Mouse (Mus musculus) limb, embryonic 15.5 days (tissue): ENCODE data around the gene Podn. TPM values are rescaled to one million over a fixed set of nuclear protein-coding genes. Genes with fewer than 3 reads are reported as not detected.

ENCODE experiments used
- ATAC-seq: fragments of 200-750 bp; cut with Nextera tagmentation; 2 replicates; pipeline ENCODE4 v1.8.0; 2017; ENCODE audit warnings: low read depth, moderate TSS enrichment; ENCODE audit not compliant: insufficient number of reproducible peaks, low FRiP score, low TSS enrichment
- H3K27ac ChIP-seq: fragments of 300-500 bp; sonication (generic); 2 replicates; pipeline ENCODE4 v1.5.1; 2015; ENCODE audit warnings: moderate library complexity, mild to moderate bottlenecking, inconsistent platforms
- H3K27me3 ChIP-seq: fragments of 300-500 bp; sonication (generic); 2 replicates; pipeline ENCODE4 v1.6.1; 2015; ENCODE audit warnings: inconsistent platforms
- H3K36me3 ChIP-seq: fragments of 300-500 bp; sonication (generic); 2 replicates; pipeline ENCODE4 v1.6.1; 2015; ENCODE audit warnings: inconsistent platforms
- H3K4me1 ChIP-seq: fragments of 300-500 bp; sonication (generic); 2 replicates; pipeline ENCODE4 v1.6.1; 2015; ENCODE audit warnings: inconsistent platforms
- H3K4me2 ChIP-seq: fragments of 300-500 bp; sonication (generic); 2 replicates; pipeline ENCODE4 v1.6.1; 2015; ENCODE audit warnings: mild to moderate bottlenecking, inconsistent platforms
- H3K4me3 ChIP-seq: fragments of 300-500 bp; sonication (generic); 2 replicates; pipeline ENCODE4 v1.5.1; 2015; ENCODE audit warnings: mild to moderate bottlenecking, inconsistent platforms
- H3K9ac ChIP-seq: fragments of 300-500 bp; sonication (generic); 2 replicates; pipeline ENCODE4 v1.6.1; 2015; ENCODE audit warnings: inconsistent platforms
- H3K9me3 ChIP-seq: fragments of 300-500 bp; sonication (generic); 2 replicates; pipeline ENCODE4 v1.6.1; 2016; ENCODE audit warnings: inconsistent platforms
- WGBS: fragments of 180-500 bp; shearing (Covaris S2); methylation state at CpG from one replicate; pipeline ENCODE4 v1.1.7; 2015; 5-methylcytosine and 5-hydroxymethylcytosine counted together
- polyA plus RNA-seq: library from polyadenylated mRNA; unstranded; fragments of >200 nt; fragmentation: Nextera tagmentation; extraction: Ambion mirVana; gene quantifications from 2 replicates; pipeline ENCODE4 v1.2.1, GENCODE M21; 2015

Podn gene
- polyA plus RNA-seq, 1 experiment from 2014 or later: 2.2 TPM

DNA sequence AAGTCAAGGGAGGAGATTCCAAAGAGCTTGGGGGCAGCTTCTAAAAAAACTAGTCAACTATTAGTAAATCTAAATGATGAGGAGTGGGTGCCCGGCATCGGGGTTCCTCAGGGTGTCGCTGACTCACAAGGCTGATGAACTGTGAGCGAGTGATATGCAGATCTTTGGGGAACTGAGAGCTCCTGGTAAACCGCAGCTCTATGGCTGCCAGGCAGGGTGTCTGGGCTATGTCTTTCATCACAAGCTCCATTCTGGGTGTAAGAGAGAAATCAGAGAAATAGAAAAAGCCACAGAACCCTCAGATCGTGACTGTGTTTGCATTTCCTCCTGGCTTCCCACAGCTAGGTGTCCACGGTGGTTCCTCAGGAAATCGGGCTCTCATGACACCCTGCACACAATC lies 107.3 kb downstream of the Podn start:
- H3K36me3 ChIP-seq: no peaks in the 10 kb centered on the region
- H3K4me2 ChIP-seq: no peak overlapping the region
- H3K4me3 ChIP-seq: no peak overlapping the region
- H3K27ac ChIP-seq: no peak overlapping the region
- peaks cover 17% of the 10 kb centered on the region for H3K4me1 ChIP-seq
- WGBS: 47% methylated on average over 8 of the region's 8 CpGs
- no peak overlapping the region for H3K9ac ChIP-seq
- no peak for ATAC-seq
- no peaks in the 10 kb centered on the region for H3K9me3 ChIP-seq
- no peaks in the 10 kb centered on the region for H3K27me3 ChIP-seq

DNA sequence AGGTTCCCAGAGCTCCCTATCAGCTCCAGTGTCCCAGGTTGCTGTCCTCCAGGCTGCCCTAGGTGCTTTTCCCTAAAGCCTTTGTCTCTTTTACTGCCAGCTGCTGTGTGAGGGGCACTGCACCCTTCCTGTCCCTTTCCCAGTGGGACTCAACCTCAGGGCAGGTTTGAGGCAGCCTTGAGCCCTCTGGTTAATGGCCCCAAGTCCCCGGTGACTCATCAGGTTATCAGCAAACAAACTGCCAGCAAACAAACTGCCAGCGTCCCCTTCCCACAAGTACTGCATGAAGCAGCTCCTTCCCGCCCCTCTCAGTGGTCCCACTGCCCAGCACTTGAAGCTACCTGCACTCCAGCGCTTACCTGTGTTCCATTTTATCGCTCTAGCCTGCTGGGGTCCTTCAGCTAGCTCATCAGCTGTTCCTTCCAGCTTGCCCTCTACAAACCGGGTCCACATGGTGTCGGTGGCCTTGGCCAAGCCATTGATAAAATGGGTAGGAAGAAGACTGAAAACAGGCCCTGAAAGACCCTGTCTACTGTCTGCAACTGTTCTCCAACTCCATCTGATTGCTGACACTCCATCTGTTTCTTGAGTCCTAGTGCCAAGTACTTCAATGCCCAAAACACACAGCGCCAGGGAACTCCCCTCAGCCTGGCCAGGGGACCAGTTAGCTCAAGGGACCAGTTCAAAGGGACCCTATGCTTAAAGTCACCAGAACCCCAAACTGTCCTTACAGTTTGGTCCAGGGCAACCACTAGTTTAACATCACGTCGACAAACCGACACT lies 109.7 kb downstream of the Podn start:
- Histone ChIP-seq H3K4me3 (no peak overlapping the region), H3K9me3 (no peaks in the 10 kb centered on the region), H3K36me3 (no peaks in the 10 kb centered on the region), H3K4me2 (no peak overlapping the region), H3K9ac (no peak overlapping the region), H3K27ac (no peak overlapping the region), H3K4me1 (peaks cover 25% of the 10 kb centered on the region), H3K27me3 (no peaks in the 10 kb centered on the region)
- no peak for ATAC-seq
- WGBS: 86% methylated on average over 11 of the region's 11 CpGs

DNA sequence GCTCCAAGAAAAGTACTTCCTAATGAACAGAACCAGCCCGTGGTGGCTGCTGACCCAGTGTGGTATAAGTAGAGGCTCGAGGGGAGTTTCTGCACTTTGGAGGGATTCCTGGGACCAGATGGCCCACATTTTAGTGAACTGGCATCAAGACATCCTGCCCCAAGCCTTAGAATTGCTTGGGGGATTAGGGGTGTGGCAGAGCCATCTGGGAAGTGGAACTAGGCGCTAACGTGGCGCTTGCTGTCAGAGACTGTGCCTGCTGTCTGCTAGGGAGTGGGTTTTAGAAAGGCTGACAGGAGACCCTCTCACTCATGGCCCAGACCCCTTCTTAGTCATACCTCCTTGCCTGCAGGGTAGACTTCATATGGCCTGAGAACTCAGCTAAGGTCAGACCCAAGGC lies 110.4 kb downstream of the Podn start:
- 61% methylated on average over 5 of the region's 5 CpGs for WGBS
- 0 out of 2 replicates have a peak overlapping the region, but pooled peaks have one; percentile 90 for H3K27ac ChIP-seq
- no peak for ATAC-seq
- no peak overlapping the region for H3K9ac ChIP-seq
- no peak overlapping the region for H3K4me2 ChIP-seq
- H3K27me3 ChIP-seq: no peaks in the 10 kb centered on the region
- H3K9me3 ChIP-seq: no peaks in the 10 kb centered on the region
- H3K4me3 ChIP-seq: no peak overlapping the region
- no peaks in the 10 kb centered on the region for H3K36me3 ChIP-seq
- peaks cover 25% of the 10 kb centered on the region for H3K4me1 ChIP-seq

DNA sequence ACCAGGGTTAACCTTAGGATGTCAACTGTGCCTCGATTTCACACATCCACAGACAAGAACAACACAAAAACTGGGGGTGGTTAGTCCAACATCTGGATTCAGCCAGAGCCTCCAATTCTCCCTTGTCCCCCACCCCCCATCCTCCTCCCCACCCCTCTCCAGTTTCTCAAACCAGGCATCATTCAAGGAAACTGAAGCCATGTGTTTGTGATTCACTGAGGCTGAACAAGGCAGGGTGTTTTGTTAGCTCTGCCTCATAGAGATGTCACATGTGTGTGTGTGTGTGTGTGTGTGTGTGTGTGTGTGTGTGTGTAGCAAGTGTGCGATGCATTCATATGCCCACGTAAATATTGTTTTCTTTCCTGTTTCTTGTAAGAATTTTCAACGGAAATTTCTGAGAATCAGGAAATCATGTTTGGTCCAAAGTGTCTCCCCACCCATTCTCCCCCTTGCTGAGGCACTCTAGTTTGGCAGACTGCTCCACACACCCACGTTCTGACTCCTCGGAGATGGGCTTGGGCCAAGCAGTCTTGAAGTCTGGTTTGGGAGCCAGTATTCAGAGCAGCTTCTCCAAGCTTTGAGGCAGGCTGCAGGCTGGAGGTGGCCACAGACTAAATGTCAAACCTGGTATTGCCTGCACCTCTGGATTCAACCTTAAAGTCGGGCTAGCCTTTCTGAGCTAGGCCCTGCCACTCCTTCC lies 111.8 kb downstream of the Podn start:
- Histone ChIP-seq H3K36me3 (no peaks in the 10 kb centered on the region), H3K27ac (peak overlapping the region; percentile 90), H3K9ac (no peak overlapping the region), H3K4me2 (no peak overlapping the region), H3K27me3 (no peaks in the 10 kb centered on the region), H3K4me1 (peaks cover 27% of the 10 kb centered on the region), H3K9me3 (no peaks in the 10 kb centered on the region), H3K4me3 (no peak overlapping the region)
- peak; percentile 73 for ATAC-seq
- WGBS: 28% methylated on average over 7 of the region's 7 CpGs

DNA sequence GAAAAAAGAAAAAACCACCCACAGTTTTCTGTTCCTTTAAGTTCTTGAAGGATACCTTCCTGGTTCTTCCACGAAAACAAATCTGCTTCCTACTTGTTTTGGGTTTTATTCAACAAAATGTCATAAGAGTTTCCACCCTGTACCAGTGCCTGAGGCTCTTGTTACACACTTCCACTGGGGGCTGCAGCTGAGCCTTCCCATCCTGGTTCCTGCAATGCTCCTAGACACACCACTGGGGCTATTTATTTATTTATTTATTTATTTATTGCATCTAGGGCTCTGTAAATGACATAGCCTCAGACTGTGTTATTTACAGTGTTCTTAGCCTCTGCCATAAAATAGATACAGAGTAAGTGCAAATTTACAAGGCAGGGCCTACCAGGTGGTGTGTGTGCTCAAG lies 112.5 kb downstream of the Podn start:
- 53% methylated on average over 1 of the region's 1 CpGs for WGBS
- no peak for ATAC-seq

DNA sequence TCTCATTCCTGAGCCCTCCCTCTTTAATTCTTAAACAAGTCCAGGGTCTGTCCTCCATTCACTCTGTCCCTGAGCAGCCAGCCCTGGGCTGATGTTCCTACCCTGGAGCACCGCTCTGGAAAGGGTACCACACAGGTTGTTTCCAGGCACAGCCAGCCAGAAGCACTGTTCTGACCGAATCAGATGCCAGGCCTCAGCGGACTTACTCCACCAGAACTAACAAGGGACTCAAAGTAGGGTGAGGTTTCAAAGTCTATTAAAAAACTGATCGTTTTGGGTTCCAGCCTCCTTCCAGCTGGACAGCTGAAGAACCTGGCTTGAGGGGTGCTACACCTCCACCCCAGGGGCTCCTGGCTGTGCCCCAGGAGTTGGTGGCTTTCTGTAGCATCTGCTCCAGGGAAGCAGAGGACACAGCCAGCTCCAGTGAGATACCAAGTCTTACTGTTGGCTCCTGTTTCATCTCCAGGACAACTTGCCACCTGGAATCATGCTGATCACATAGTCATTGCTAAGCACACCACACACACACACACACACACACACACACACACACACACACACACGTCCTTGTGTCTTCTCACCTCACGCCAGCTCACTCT lies 116.1 kb downstream of the Podn start:
- no peaks in the 10 kb centered on the region for H3K36me3 ChIP-seq
- WGBS: 63% methylated on average over 6 of the region's 6 CpGs
- H3K27me3 ChIP-seq: no peaks in the 10 kb centered on the region
- peaks cover 23% of the 10 kb centered on the region for H3K4me1 ChIP-seq
- H3K4me2 ChIP-seq: no peak overlapping the region
- H3K27ac ChIP-seq: no peak overlapping the region
- no peak overlapping the region for H3K4me3 ChIP-seq
- ATAC-seq: no peak
- no peak overlapping the region for H3K9ac ChIP-seq
- H3K9me3 ChIP-seq: no peaks in the 10 kb centered on the region

More for the DNA sequence above, 112.5 kb downstream of the Podn start:
- H3K9ac ChIP-seq: no peak overlapping the region
- H3K9me3 ChIP-seq: no peaks in the 10 kb centered on the region
- H3K4me3 ChIP-seq: no peak overlapping the region
- no peaks in the 10 kb centered on the region for H3K36me3 ChIP-seq
- no peaks in the 10 kb centered on the region for H3K27me3 ChIP-seq
- H3K4me1 ChIP-seq: peaks cover 30% of the 10 kb centered on the region
- no peak overlapping the region for H3K4me2 ChIP-seq
- H3K27ac ChIP-seq: peak overlapping the region; percentile 90

DNA sequence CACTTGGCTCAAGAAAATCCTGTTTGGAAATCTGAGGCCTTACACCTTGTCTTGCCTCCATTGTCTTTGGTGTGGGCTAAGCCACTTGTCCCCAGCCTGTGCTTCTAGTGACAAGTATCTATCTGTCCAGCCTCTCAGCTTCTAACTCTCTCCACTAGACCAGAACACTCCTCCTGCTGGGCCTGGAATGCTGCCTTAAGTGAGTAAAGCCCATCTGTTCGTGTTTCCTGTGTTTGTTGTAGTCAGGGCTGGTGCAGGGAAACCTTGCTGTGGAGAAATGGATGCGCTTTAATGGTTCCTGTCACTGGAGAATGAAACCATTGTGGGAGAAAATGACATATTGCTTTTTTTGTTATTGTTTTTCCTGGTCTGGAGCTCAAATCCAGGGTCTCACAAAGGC lies 116.7 kb downstream of the Podn start:
- ATAC-seq: no peak
- H3K9ac ChIP-seq: no peak overlapping the region
- no peaks in the 10 kb centered on the region for H3K27me3 ChIP-seq
- no peaks in the 10 kb centered on the region for H3K36me3 ChIP-seq
- H3K27ac ChIP-seq: 0 out of 2 replicates have a peak overlapping the region, but pooled peaks have one; percentile 4
- H3K4me1 ChIP-seq: peaks cover 17% of the 10 kb centered on the region
- WGBS: 40% methylated on average over 2 of the region's 2 CpGs
- no peak overlapping the region for H3K4me3 ChIP-seq
- no peak overlapping the region for H3K4me2 ChIP-seq
- no peaks in the 10 kb centered on the region for H3K9me3 ChIP-seq

DNA sequence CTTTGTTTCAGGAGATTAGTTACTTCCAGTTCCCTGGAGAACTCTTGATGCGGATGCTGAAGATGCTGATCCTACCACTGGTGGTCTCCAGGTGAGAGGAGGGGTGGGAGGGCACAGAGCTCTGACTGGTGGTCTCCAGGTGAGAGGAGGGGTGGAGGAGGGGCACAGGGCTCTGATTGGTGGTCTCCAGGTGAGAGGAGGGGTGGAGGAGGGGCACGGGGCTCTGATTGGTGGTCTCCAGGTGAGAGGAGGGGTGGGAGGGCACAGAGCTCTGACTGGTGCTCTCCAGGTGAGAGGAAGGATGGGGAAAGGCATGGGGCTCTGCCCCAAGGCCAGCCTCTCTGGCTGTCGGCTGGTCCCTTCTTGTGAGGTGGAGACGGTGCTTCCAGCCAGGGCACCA lies 118.7 kb downstream of the Podn start:
- Histone ChIP-seq H3K4me2 (no peak overlapping the region), H3K27me3 (no peaks in the 10 kb centered on the region), H3K4me3 (no peak overlapping the region), H3K4me1 (peaks cover 5% of the 10 kb centered on the region), H3K27ac (no peak overlapping the region), H3K36me3 (no peaks in the 10 kb centered on the region), H3K9ac (no peak overlapping the region), H3K9me3 (no peaks in the 10 kb centered on the region)
- 47% methylated on average over 4 of the region's 4 CpGs for WGBS
- ATAC-seq: no peak

DNA sequence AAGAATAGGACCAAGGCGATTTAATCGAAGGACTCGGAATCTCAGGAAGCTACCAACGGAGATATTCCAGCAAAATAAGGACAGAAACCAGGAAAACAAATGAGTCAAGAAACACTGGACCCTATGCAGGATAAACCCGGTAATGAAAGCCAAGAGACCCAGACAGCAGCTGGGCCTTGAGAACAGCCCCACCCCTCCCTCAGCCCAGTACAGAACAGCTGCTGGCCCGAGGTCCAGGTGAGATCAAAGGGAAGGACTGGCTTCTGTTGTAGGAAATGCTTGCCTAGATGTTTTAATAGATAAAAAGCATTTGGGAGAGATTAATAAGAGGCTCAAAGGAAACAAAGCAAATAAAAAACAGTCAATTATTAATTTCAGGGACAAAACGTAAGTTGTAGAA lies 121.2 kb downstream of the Podn start:
- Histone ChIP-seq H3K9me3 (no peaks in the 10 kb centered on the region), H3K9ac (no peak overlapping the region), H3K27ac (no peak overlapping the region), H3K4me3 (no peak overlapping the region), H3K36me3 (no peaks in the 10 kb centered on the region), H3K4me2 (no peak overlapping the region), H3K4me1 (peaks cover 5% of the 10 kb centered on the region; the same call in 1 of the 2 replicates), H3K27me3 (no peaks in the 10 kb centered on the region)
- WGBS: 55% methylated on average over 7 of the region's 7 CpGs
- ATAC-seq: no peak

DNA sequence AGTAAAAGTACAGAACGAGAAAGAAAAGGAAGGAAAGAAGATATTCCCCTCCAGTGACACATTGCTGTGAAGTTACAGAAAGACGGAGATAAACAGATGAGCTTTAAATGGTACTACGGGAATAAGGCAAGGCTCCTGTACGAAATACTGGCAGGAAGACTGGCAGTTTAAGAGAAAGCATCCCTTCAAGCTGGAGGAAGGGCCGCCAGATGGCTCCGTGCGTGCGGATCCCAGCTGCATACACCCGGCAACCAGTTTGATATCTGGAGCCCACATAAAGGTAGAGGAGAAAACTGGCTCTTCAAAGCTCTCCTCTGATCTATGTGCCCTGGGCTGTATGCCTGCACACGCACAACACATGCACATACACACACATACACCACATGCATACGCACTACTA lies 121.7 kb downstream of the Podn start:
- H3K36me3 ChIP-seq: no peaks in the 10 kb centered on the region
- 0 out of 2 replicates have a peak, but pooled peaks cover 3% of the 10 kb centered on the region for H3K4me1 ChIP-seq
- WGBS: 44% methylated on average over 11 of the region's 11 CpGs
- no peak overlapping the region for H3K27ac ChIP-seq
- no peaks in the 10 kb centered on the region for H3K27me3 ChIP-seq
- no peaks in the 10 kb centered on the region for H3K9me3 ChIP-seq
- no peak overlapping the region for H3K4me3 ChIP-seq
- ATAC-seq: no peak
- H3K9ac ChIP-seq: no peak overlapping the region
- H3K4me2 ChIP-seq: no peak overlapping the region

DNA sequence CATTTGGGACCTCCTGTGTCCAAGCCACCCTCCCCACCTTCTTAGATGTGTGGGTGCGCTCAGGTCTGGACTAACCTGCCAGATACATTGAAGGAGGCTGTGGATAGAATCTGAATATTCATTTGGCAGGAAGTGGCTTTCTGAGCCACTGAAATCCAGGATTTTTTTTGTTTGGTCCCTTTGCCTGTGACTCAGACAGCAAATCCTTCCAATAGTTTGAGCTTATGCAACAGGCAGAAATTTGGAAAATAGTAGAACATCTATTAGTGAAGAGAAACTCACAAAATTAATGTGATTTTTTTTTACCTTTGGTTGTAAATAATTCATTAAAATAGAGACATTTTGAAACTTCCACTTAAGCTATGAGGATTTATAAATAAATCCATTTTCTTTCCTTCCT lies 125.1 kb downstream of the Podn start:
- no peak for ATAC-seq
- Histone ChIP-seq H3K27ac (no peak overlapping the region), H3K9ac (no peak overlapping the region), H3K9me3 (no peaks in the 10 kb centered on the region), H3K27me3 (no peaks in the 10 kb centered on the region), H3K4me3 (no peak overlapping the region), H3K4me1 (no peaks in the 10 kb centered on the region), H3K4me2 (no peak overlapping the region), H3K36me3 (no peaks in the 10 kb centered on the region)
- WGBS: 90% methylated on average over 1 of the region's 1 CpGs

DNA sequence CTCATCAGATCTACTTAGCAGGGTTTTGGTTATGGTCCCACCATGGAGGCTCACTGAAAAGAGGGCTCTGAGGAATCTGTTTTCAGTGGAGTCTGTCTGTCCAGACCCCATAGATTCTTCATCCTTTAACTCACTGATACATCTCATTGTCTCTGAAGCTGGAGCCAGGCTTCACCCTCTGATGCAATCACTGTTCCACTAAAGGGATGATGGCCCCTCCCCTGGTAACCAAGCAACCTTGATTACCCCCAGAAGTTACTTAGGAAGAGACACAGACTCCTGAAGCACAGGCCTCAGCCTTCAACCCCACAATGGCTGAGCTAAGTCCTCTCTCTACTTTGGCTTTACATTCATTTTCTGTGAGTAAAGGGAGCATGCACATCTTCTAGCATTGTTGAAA lies 126.5 kb downstream of the Podn start:
- Histone ChIP-seq H3K9me3 (no peaks in the 10 kb centered on the region), H3K4me3 (no peak overlapping the region), H3K4me1 (no peaks in the 10 kb centered on the region), H3K36me3 (no peaks in the 10 kb centered on the region), H3K9ac (no peak overlapping the region), H3K4me2 (no peak overlapping the region), H3K27ac (no peak overlapping the region), H3K27me3 (no peaks in the 10 kb centered on the region)
- ATAC-seq: no peak
